Mouse (Mus musculus) spleen, adult 2 months (tissue): ENCODE measurements around the gene Sema6d.

ENCODE experiments used
- CTCF ChIP-seq: fragments of 200-500 bp; IDR thresholded peaks from 2 replicates; pipeline ENCODE4 v1.5.1; 2011; ENCODE audit warnings: mild to moderate bottlenecking, inconsistent platforms; ENCODE audit not compliant: insufficient read depth, insufficient read length, insufficient replicate concordance; ENCODE audit errors: extremely low read depth
- POLR2A ChIP-seq: fragments of 200-500 bp; IDR thresholded peaks from 2 replicates; pipeline ENCODE4 v1.6.1; 2011; ENCODE audit warnings: low read depth, low read length, inconsistent platforms

DNA sequence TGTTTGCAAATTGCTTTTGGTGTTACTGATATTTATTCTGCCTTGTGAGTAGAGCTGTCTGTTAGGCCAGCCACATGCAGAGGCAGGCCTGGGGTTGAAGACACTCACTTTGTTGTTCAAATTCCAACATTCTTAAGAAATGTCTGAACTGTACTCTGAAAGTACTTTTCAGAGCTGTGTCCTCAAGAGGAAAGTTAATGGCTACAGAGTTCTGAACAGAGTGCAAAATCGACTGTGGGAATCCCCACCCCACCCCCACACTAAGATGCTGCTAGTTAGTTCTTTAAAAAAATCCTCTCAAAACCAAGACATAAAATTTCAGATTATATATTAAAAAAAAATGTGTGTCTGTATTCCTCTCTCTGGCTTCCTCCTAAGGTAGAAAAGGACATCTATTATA lies 86.5 kb downstream of the Sema6d start:
- no peak for TF ChIP-seq CTCF
- no peak for TF ChIP-seq POLR2A
